Mouse (Mus musculus): ENCODE results near the gene Flvcr1.

Gene Flvcr1

DNA sequence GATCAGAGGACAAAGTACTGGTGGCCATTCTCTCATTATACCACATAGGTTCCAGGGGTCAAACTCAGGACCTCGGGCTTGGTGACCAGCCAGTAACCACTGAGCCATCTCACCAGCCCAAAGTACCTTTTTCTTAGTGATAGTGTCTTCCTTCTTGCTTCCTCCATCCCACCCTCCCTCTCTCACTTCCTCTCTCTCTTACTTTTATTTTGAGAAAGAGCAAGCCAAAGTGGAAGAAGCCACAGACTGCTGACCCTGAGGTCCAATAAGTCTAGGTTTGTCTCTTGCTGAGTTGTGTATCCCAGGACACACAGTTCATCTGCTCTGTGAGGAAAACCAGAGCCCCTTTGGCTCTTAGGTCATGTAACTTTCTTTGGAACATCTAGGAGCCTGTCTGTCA is 45.5 kb downstream of the Flvcr1 start:
- no peak for DNase-seq (ENCODE audit: low spot score)

DNA sequence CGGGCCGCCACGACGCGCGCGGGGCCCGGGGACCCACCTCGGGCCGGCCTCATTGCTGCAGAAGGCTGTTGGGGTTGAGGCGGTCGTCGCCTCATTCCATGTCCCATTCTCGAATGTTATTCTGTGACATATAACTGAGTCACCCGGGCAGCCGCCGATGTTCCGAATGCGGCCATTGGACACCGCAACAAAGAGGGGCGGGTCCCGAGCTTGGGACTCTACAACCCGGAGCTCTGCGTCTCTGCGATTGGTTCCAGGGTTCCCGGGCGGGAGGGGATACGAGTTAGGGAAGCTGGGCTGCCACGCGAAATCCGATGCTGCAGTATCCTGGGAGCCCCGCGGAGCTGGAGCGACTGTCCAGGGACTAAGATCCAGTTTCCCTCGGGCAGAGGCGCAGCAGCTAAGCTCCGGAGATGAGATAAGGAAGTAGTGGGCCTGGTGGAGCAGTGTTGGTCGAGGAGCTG is 46.8 kb downstream of the Flvcr1 start, which contains the start of gene Vash2:
TSS of gene Vash2 (minus strand) at position 197 of the 464 bp plus-strand sequence.
- peak; percentile 77 for DNase-seq (ENCODE audit: low spot score)

DNA sequence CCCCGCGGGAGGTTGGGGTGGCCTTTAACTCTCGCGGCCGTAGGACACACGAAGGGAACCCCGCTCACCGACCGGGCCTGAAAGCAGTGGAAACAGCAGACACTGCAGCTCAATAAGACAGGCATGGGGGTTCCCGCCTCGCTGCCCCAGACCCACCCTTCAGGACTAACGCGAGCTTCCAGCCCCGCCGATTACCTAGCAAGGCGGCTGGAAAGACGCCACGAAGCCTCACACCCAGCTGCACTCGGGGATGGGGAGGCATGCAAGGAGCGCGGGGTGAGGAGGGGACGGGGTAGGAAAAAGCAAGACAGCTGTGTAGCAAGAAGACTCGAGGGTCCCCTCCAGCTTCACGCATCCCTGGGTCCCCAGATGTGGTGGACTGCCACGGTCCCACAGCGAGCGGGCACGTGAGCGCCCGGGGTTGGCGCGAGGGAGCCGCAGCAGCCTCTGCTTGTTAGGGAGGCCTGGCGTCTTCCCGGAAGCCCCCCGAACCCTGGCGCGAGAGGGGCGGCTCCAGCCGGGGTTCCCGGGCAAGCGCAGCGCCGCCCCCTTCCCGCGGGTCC is 47.4 kb downstream of the Flvcr1 start:
- peak; percentile 22 for DNase-seq (ENCODE audit: low spot score)

GRCm38 (mm10) chr1:190978001-190978400 is 48.0 kb downstream of the Flvcr1 start:
- DNase-seq (ENCODE audit: low spot score), result no peak

- no peak for DNase-seq (ENCODE audit: low spot score)
These were observed 48.9 kb downstream of the Flvcr1 start for GRCm38 (mm10) chr1:190976887-190977573.

- DNase-seq (ENCODE audit: low spot score), result no peak
These were observed 51.1 kb downstream of the Flvcr1 start for GRCm38 (mm10) chr1:190974833-190975232.

- no peak for DNase-seq (ENCODE audit: low spot score)
These were observed 51.8 kb downstream of the Flvcr1 start for GRCm38 (mm10) chr1:190974191-190974590.

GRCm38 (mm10) chr1:190972612-190973192 is 53.3 kb downstream of the Flvcr1 start:
- no peak for DNase-seq (ENCODE audit: low spot score)

DNA sequence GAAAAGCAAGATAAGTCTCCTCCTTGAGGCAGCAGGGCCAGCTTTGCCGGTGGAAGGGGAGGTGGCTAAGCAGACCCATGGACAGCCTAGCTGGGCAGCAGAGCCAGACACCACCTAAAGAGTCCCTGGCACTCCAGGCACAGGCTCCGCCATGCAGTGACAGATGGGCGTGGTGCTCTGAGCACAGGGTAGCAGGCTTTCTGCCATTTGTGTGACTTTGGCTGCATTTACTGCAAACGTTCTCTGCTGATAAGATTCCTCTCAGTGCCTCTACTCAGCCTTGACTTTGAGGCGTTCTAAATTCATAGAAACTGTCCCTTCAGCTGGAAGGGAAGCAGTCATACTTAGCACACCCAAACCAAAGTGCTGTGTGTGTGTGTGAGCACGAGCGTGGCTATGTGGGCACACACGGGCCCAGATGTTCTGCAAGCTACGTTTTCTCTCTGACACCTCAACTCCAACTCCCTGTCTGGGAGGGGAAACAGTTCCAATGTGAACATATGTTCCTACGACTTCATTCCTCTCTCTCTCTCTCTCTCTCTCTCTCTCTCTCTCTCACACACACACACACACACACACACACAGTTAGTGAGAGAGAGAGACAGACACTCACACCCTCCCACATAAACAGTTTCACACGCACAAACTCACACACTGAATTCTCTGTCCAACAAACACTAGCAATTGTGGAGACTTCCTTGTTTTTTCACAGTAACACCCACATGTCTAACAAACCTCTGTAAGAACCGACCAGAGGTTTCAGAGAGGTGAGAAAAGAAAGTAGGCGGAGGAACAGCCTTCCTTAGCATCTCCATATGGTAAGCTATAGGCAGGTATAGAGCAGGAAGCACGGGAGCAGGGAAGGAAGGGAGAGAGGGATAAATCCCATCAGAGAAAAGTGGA is 54.0 kb downstream of the Flvcr1 start:
- DNase-seq (ENCODE audit: low spot score), result no peak

GRCm38 (mm10) chr1:190968010-190968409 is 57.9 kb downstream of the Flvcr1 start:
- DNase-seq (ENCODE audit: low spot score), result no peak

GRCm38 (mm10) chr1:190964992-190965780 is 60.8 kb downstream of the Flvcr1 start:
- no peak for DNase-seq (ENCODE audit: low spot score)

DNA sequence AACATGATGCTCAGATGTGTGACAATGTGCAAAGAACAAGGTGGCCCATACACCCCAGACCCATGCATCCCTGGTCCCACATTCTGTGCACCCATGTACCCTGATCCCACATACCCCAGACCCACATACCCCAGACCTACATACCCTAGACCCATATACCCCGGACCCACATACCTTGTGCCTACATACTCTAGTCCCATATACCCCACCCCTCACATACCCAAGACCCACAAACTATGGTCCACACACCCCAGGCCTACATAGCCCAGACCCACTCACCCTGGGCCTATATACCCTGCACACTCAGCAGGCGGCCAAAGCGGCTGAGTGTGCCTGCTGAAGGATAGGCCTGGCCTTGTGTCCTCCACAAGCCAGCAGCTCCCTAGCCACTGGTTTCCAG is 63.2 kb downstream of the Flvcr1 start:
- DNase-seq (ENCODE audit: low spot score), result no peak

GRCm38 (mm10) chr1:190958821-190959220 is 67.1 kb downstream of the Flvcr1 start:
- no peak for DNase-seq (ENCODE audit: low spot score)

Measured in ovary, postnatal 36 days (tissue).